Mouse (Mus musculus): Measurements from ENCODE around the gene Upb1. TPM values are rescaled to one million over a fixed set of nuclear protein-coding genes. Genes with fewer than 3 reads are reported as not detected.

Gene Upb1
- polyA plus RNA-seq, 1 experiment from 2014 or later: not detected

- WGBS: 73% methylated on average over 27 of the region's 27 CpGs
- DNase-seq (ENCODE audit: low spot score) (no peak), ATAC-seq (ENCODE audit: insufficient read depth, low FRiP score, low TSS enrichment) (no peak)
- Histone ChIP-seq H3K9ac (ENCODE audit: low read length) (no peak overlapping the region), H3K27ac (ENCODE audit: low read depth, low read length) (no peak overlapping the region), H3K27me3 (ENCODE audit: control insufficient read depth, insufficient read depth, low read length) (no peaks in the 10 kb centered on the region), H3K4me2 (ENCODE audit: low read depth) (no peak overlapping the region), H3K36me3 (ENCODE audit: control insufficient read depth, insufficient read depth, low read length) (no peaks in the 10 kb centered on the region), H3K4me3 (ENCODE audit: low read depth, low read length) (no peak overlapping the region), H3K4me1 (ENCODE audit: control insufficient read depth, insufficient read depth, low read length) (no peaks in the 10 kb centered on the region), H3K9me3 (ENCODE audit: control insufficient read depth, low read length) (no peaks in the 10 kb centered on the region)
Measured at GRCm38 (mm10) chr10:75412114-75413103, 11.5 kb downstream of the Upb1 start.

GRCm38 (mm10) chr10:75414925-75415324, 14.0 kb downstream of the Upb1 start:
- Histone ChIP-seq H3K27ac (ENCODE audit: low read depth, low read length) (no peak overlapping the region), H3K4me2 (ENCODE audit: low read depth) (no peak overlapping the region), H3K4me1 (ENCODE audit: control insufficient read depth, insufficient read depth, low read length) (no peaks in the 10 kb centered on the region), H3K36me3 (ENCODE audit: control insufficient read depth, insufficient read depth, low read length) (no peaks in the 10 kb centered on the region), H3K27me3 (ENCODE audit: control insufficient read depth, insufficient read depth, low read length) (no peaks in the 10 kb centered on the region), H3K9me3 (ENCODE audit: control insufficient read depth, low read length) (no peaks in the 10 kb centered on the region), H3K9ac (ENCODE audit: low read length) (no peak overlapping the region), H3K4me3 (ENCODE audit: low read depth, low read length) (no peak overlapping the region)
- no peak for ATAC-seq (ENCODE audit: insufficient read depth, low FRiP score, low TSS enrichment)
- WGBS: 90% methylated on average over 7 of the region's 7 CpGs
- no peak for DNase-seq (ENCODE audit: low spot score)

- Histone ChIP-seq H3K9me3 (ENCODE audit: control insufficient read depth, low read length) (no peaks in the 10 kb centered on the region), H3K27ac (ENCODE audit: low read depth, low read length) (no peak overlapping the region), H3K4me2 (ENCODE audit: low read depth) (no peak overlapping the region), H3K27me3 (ENCODE audit: control insufficient read depth, insufficient read depth, low read length) (no peaks in the 10 kb centered on the region), H3K9ac (ENCODE audit: low read length) (no peak overlapping the region), H3K4me1 (ENCODE audit: control insufficient read depth, insufficient read depth, low read length) (no peaks in the 10 kb centered on the region), H3K36me3 (ENCODE audit: control insufficient read depth, insufficient read depth, low read length) (no peaks in the 10 kb centered on the region), H3K4me3 (ENCODE audit: low read depth, low read length) (no peak overlapping the region)
- ATAC-seq (ENCODE audit: insufficient read depth, low FRiP score, low TSS enrichment) (no peak), DNase-seq (ENCODE audit: low spot score) (no peak)
- 92% methylated on average over 8 of the region's 8 CpGs for WGBS
Measured at GRCm38 (mm10) chr10:75417363-75418042, 16.6 kb downstream of the Upb1 start.

GRCm38 (mm10) chr10:75418747-75419146, 17.8 kb downstream of the Upb1 start:
- DNase-seq (ENCODE audit: low spot score) (no peak), ATAC-seq (ENCODE audit: insufficient read depth, low FRiP score, low TSS enrichment) (no peak)
- Histone ChIP-seq H3K4me2 (ENCODE audit: low read depth) (no peak overlapping the region), H3K9me3 (ENCODE audit: control insufficient read depth, low read length) (no peaks in the 10 kb centered on the region), H3K27ac (ENCODE audit: low read depth, low read length) (no peak overlapping the region), H3K4me1 (ENCODE audit: control insufficient read depth, insufficient read depth, low read length) (no peaks in the 10 kb centered on the region), H3K27me3 (ENCODE audit: control insufficient read depth, insufficient read depth, low read length) (no peaks in the 10 kb centered on the region), H3K9ac (ENCODE audit: low read length) (no peak overlapping the region), H3K36me3 (ENCODE audit: control insufficient read depth, insufficient read depth, low read length) (no peaks in the 10 kb centered on the region), H3K4me3 (ENCODE audit: low read depth, low read length) (no peak overlapping the region)
- WGBS: 76% methylated on average over 4 of the region's 4 CpGs

GRCm38 (mm10) chr10:75424498-75424901, 23.6 kb downstream of the Upb1 start:
- ATAC-seq (ENCODE audit: insufficient read depth, low FRiP score, low TSS enrichment) (no peak), DNase-seq (ENCODE audit: low spot score) (no peak)
- Histone ChIP-seq H3K27ac (ENCODE audit: low read depth, low read length) (no peak overlapping the region), H3K4me3 (ENCODE audit: low read depth, low read length) (no peak overlapping the region), H3K27me3 (ENCODE audit: control insufficient read depth, insufficient read depth, low read length) (no peaks in the 10 kb centered on the region), H3K4me1 (ENCODE audit: control insufficient read depth, insufficient read depth, low read length) (no peaks in the 10 kb centered on the region), H3K36me3 (ENCODE audit: control insufficient read depth, insufficient read depth, low read length) (no peaks in the 10 kb centered on the region), H3K4me2 (ENCODE audit: low read depth) (no peak overlapping the region), H3K9me3 (ENCODE audit: control insufficient read depth, low read length) (no peaks in the 10 kb centered on the region), H3K9ac (ENCODE audit: low read length) (no peak overlapping the region)
- WGBS: 92% methylated on average over 10 of the region's 10 CpGs

- Histone ChIP-seq H3K4me3 (ENCODE audit: low read depth, low read length) (no peak overlapping the region), H3K27me3 (ENCODE audit: control insufficient read depth, insufficient read depth, low read length) (no peaks in the 10 kb centered on the region), H3K9me3 (ENCODE audit: control insufficient read depth, low read length) (no peaks in the 10 kb centered on the region), H3K4me2 (ENCODE audit: low read depth) (no peak overlapping the region), H3K4me1 (ENCODE audit: control insufficient read depth, insufficient read depth, low read length) (no peaks in the 10 kb centered on the region), H3K27ac (ENCODE audit: low read depth, low read length) (no peak overlapping the region), H3K36me3 (ENCODE audit: control insufficient read depth, insufficient read depth, low read length) (no peaks in the 10 kb centered on the region), H3K9ac (ENCODE audit: low read length) (no peak overlapping the region)
- 91% methylated on average over 13 of the region's 13 CpGs for WGBS
- no peak for ATAC-seq (ENCODE audit: insufficient read depth, low FRiP score, low TSS enrichment)
- DNase-seq (ENCODE audit: low spot score): no peak
Measured at GRCm38 (mm10) chr10:75428049-75429003, 27.4 kb downstream of the Upb1 start.

GRCm38 (mm10) chr10:75429004-75429380, 28.1 kb downstream of the Upb1 start:
- Histone ChIP-seq H3K27me3 (ENCODE audit: control insufficient read depth, insufficient read depth, low read length) (no peaks in the 10 kb centered on the region), H3K27ac (ENCODE audit: low read depth, low read length) (no peak overlapping the region), H3K9ac (ENCODE audit: low read length) (no peak overlapping the region), H3K9me3 (ENCODE audit: control insufficient read depth, low read length) (no peaks in the 10 kb centered on the region), H3K36me3 (ENCODE audit: control insufficient read depth, insufficient read depth, low read length) (no peaks in the 10 kb centered on the region), H3K4me1 (ENCODE audit: control insufficient read depth, insufficient read depth, low read length) (no peaks in the 10 kb centered on the region), H3K4me2 (ENCODE audit: low read depth) (no peak overlapping the region), H3K4me3 (ENCODE audit: low read depth, low read length) (no peak overlapping the region)
- no peak for DNase-seq (ENCODE audit: low spot score)
- no peak for ATAC-seq (ENCODE audit: insufficient read depth, low FRiP score, low TSS enrichment)
- WGBS: 88% methylated on average over 6 of the region's 6 CpGs

GRCm38 (mm10) chr10:75429522-75430146, 28.7 kb downstream of the Upb1 start:
- Histone ChIP-seq H3K9ac (ENCODE audit: low read length) (no peak overlapping the region), H3K4me3 (ENCODE audit: low read depth, low read length) (no peak overlapping the region), H3K36me3 (ENCODE audit: control insufficient read depth, insufficient read depth, low read length) (no peaks in the 10 kb centered on the region), H3K4me1 (ENCODE audit: control insufficient read depth, insufficient read depth, low read length) (no peaks in the 10 kb centered on the region), H3K27me3 (ENCODE audit: control insufficient read depth, insufficient read depth, low read length) (no peaks in the 10 kb centered on the region), H3K27ac (ENCODE audit: low read depth, low read length) (no peak overlapping the region), H3K9me3 (ENCODE audit: control insufficient read depth, low read length) (no peaks in the 10 kb centered on the region), H3K4me2 (ENCODE audit: low read depth) (no peak overlapping the region)
- 87% methylated on average over 7 of the region's 7 CpGs for WGBS
- DNase-seq (ENCODE audit: low spot score) (no peak), ATAC-seq (ENCODE audit: insufficient read depth, low FRiP score, low TSS enrichment) (no peak)
